Comparison of ENCODE assay signal across 24 mouse cellular contexts in genomic region chr12:74076091-74076490, GRCm38 (mm10).
DNase-seq lines count a peak whose midpoint lies in the region; ATAC-seq and TF ChIP-seq lines count a peak whose summit lies in the region.
"Had no signal": no experiment of that assay in that cellular context is flagged by ENCODE, and none has a peak within 500 bp of the region (broad histone marks: within the 10 kb centered on the region; RNA-seq: fewer than 3 reads in every experiment).

No protein-coding gene starts in this region.

- no peak for ATAC-seq in intestine, embryonic 15.5 days
- ATAC-seq: activated CD4-positive, CD25-positive, alpha-beta regulatory T cell, adult 4 months; intestine, postnatal 0 days; midbrain, embryonic 15.5 days had no signal

- peak; percentile 53 for DNase-seq in layer of hippocampus, adult 9-11 months
- DNase-seq in layer of hippocampus, postnatal 14 days (ENCODE audit: low spot score in 2 of 2), result no peak
- peak; percentile 84 for DNase-seq in brain, adult 2 months (ENCODE audit: low read depth, low spot score)
- DNase-seq in right cerebral cortex, postnatal 25 days, result peak; percentile 38
- no peak for DNase-seq in spleen, postnatal 36 days (ENCODE audit: low spot score in 2 of 2)
- DNase-seq: adrenal gland, adult 8-10 months; cerebellum, adult 18-20 months; cerebellum, postnatal 14 days; gastrocnemius, postnatal 14 days; heart, adult 11 months; kidney, postnatal 25 days; liver; lung, postnatal 4 days; thymus, adult 18-20 months; thymus, postnatal 4 days had no signal

- WGBS in intestine, embryonic 15.5 days, result 57% methylated on average over 4 of the region's 4 CpGs

- no peak for TF ChIP-seq POLR2A in cortical plate, adult 2 months (IDR thresholded peaks at IDR 0.05; ENCODE audit: extremely low read depth, insufficient read depth, low read length)

- H3K9me3 ChIP-seq in intestine, embryonic 15.5 days, result no peaks in the 10 kb centered on the region
- H3K9me3 ChIP-seq: embryonic facial prominence, embryonic 12.5 days; hindbrain, embryonic 13.5 days; limb, embryonic 10.5 days; liver, embryonic 15.5 days; midbrain, embryonic 15.5 days had no signal

- H3K27ac ChIP-seq in cortical plate, adult 2 months (ENCODE audit: insufficient read depth, low read length), result peak overlapping the region; percentile 91; the same call in 1 of the 2 replicates
- H3K27ac ChIP-seq in intestine, embryonic 15.5 days, result no peak overlapping the region
- H3K27ac ChIP-seq: embryonic facial prominence, embryonic 12.5 days; hindbrain, embryonic 13.5 days; limb, embryonic 10.5 days; liver, embryonic 15.5 days had no signal

- TF ChIP-seq CTCF in cortical plate, adult 2 months (IDR thresholded peaks at IDR 0.05; ENCODE audit: extremely low read depth, insufficient read depth, low read length), result no peak

- no peak overlapping the region for H3K9ac ChIP-seq in intestine, embryonic 15.5 days
- H3K9ac ChIP-seq: embryonic facial prominence, embryonic 12.5 days; hindbrain, embryonic 13.5 days; liver, embryonic 15.5 days; midbrain, embryonic 15.5 days had no signal

- H3K4me3 ChIP-seq in cortical plate, adult 2 months (ENCODE audit: insufficient read depth, low read length), result no peak overlapping the region
- no peak overlapping the region for H3K4me3 ChIP-seq in intestine, embryonic 15.5 days (replicated peaks)
- H3K4me3 ChIP-seq: embryonic facial prominence, embryonic 12.5 days; hindbrain, embryonic 13.5 days; limb, embryonic 10.5 days; liver, embryonic 15.5 days; midbrain, embryonic 15.5 days had no signal

- peaks cover 8% of the 10 kb centered on the region for H3K4me1 ChIP-seq in cortical plate, adult 2 months (ENCODE audit: control insufficient read depth, insufficient read depth, low read length)
- no peaks in the 10 kb centered on the region for H3K4me1 ChIP-seq in intestine, embryonic 15.5 days (replicated peaks)
- H3K4me1 ChIP-seq: embryonic facial prominence, embryonic 12.5 days; limb, embryonic 10.5 days; liver, embryonic 15.5 days had no signal

- H3K36me3 ChIP-seq in intestine, embryonic 15.5 days, result no peaks in the 10 kb centered on the region
- H3K36me3 ChIP-seq: embryonic facial prominence, embryonic 12.5 days; hindbrain, embryonic 13.5 days; limb, embryonic 10.5 days; liver, embryonic 15.5 days; midbrain, embryonic 15.5 days had no signal

- H3K4me2 ChIP-seq in intestine, embryonic 15.5 days (replicated peaks), result no peak overlapping the region
- H3K4me2 ChIP-seq: embryonic facial prominence, embryonic 12.5 days; hindbrain, embryonic 13.5 days; liver, embryonic 15.5 days; midbrain, embryonic 15.5 days had no signal

- no peaks in the 10 kb centered on the region for H3K27me3 ChIP-seq in intestine, embryonic 15.5 days (replicated peaks)
- H3K27me3 ChIP-seq: embryonic facial prominence, embryonic 12.5 days; hindbrain, embryonic 13.5 days; liver, embryonic 15.5 days; midbrain, embryonic 15.5 days had no signal

Comparison
In these comparisons a context has a peak if more than half of its experiments do, and no peak if none do; other contexts are left out.
1. DNase-seq: peak in layer of hippocampus, adult 9-11 months (single experiment), brain, adult 2 months (single experiment) and right cerebral cortex, postnatal 25 days (single experiment); none in layer of hippocampus, postnatal 14 days (0 of 2) and spleen, postnatal 36 days (0 of 2).